Mouse (Mus musculus) mammary gland, adult 2 months (tissue): ENCODE data around the gene Narfl. TPM values are rescaled to one million over a fixed set of nuclear protein-coding genes. Genes with fewer than 3 reads are reported as not detected.

Experiments used
- polyA plus RNA-seq: library from polyadenylated mRNA; depleted of rRNA; stranded (reverse); fragments of >200 nt; gene quantifications from 2 replicates; pipeline ENCODE4 v1.2.3, GENCODE M21; 2012; ENCODE audit warnings: low replicate concordance; rRNA removed

Narfl gene
- polyA plus RNA-seq = 20.4 and 28.7 TPM in 2 replicates

DNA sequence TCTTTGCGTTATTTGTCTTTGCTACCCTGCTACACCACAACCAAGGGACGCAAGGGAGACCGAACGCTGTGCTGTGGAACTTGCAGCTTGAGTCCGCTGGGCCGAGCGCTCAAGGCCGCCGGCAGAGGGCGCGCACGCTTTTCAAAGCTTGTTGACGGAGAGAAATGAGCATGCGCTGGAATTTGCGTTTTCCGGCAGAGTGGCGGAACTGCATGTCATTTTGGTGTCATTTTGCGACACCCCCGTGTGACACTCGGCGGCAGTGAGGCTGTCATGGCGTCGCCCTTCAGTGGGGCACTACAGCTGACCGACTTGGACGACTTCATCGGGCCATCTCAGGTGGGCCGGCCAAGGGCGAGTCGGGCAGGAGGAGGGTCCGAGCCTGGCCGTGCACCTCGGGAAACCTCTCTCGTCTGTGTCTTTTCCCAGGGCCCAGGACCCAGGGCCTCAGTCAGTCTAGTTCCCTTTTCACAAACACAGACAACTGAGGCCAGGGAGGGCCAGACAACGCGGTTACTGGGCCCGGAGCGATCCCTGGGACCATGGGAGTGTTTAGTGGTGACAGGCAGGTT, at the start of gene Narfl:
Narfl (plus strand) TSS at position 228 of the 572 bp plus-strand sequence.

DNA sequence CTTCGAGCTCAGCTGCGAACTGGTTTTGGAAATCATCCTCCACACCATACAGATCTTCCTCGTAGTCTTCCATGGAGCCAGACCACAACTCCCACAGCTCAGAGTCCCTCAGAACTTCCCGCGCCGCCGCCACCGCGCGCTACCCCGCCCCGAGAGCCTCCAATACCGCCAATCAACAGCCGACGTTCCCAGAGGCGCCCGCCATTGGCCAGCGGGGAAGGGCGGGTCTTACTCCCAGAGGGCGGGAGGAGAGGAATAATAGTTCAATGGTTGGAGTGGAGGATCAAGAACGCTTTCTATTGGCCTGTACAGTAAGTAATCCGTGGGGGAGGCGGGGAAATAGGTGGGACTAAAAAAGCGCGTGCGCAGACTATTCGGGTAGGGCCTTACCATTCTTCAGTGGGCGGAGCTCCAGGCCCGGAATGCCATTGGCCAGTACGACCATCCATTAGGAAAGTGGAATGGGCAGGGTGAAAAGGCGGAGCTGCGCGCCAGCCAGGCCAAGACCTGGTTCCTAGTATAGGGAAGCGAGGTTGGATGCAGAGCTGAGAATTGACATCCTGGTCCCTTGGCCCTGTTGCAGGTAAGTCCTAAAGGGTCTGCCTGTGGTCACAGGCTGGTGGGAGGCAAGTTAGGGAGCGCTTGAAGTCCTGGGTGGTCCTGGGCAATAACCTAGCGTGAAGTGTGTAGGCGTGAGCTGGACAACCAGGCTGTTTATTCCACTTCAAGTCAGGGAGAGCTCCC, 46.1 kb upstream of the Narfl start, which contains the start of the genes Chtf18 and Rpusd1:
Chtf18 (minus strand) TSS at position 155 of the 744 bp plus-strand sequence.
Rpusd1 (plus strand) TSS at position 406 of the 744 bp plus-strand sequence.

DNA sequence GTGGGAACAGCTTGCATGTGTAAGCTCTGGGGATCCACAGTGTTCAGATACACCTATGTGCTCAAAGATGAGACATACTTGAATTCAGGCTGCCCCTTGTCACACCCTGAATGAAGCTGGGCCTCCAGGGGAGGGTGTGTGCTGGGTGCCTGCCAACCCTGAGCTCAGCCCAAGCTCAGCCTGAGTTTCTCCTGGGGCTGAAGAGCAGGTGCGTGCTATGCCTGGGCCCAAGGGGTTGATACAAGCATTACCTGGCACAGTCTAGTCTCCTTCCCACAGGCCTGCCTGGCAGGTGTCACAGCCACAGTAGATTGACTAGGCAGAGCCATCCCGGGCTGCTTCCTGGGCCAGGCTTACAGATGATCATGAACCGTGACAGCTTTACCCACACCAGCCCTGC, 37.8 kb upstream of the Narfl start, which contains the start of gene Mslnl:
Mslnl (plus strand) TSS at position 298 of the 400 bp plus-strand sequence.

DNA sequence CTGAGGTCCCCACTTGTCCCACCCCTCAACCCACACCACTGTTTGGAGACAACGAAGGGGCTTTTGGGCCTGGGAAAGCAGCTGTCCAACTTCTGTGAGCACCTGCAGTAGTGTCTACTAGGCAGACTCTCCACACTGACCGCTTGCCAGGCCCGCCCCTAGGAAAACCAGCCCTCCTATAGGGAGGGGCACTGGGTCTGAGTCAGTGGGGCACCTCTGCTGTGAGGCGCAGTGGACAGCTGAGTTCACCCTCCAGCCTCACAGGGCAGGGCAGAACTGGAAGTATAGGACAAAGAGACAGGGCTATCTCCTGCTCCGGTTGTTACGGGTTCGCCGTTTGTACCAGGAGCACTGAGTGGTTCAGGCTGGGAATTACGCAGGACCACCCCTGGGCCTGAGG, 19.3 kb upstream of the Narfl start, which contains the start of gene Msln:
Msln (minus strand) TSS at position 138 of the 400 bp plus-strand sequence.

DNA sequence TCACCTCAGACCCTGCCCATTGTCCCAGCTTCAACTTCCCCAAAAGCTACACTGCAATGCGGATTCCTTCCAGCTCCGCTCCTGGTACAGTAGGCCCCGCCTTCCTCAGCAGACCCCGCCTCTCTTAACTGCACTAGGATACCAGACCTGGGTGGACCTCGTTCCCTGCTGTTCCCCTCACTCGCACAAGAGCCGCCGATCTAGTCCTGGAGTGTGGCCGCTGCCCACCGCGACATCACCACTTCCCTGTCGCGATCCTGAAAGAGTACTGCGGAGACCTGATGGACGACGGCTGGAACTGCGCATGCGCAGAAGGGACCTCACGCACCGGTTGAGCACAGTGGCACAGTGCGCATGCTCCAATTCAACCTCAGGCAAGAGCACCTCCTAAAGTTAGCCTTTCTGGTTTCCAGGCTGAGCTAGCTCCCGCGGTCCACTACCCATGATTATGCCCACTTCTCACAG, 11.7 kb downstream of the Narfl start, which contains the start of gene Haghl:
Haghl (minus strand) TSS at position 393 of the 465 bp plus-strand sequence.

DNA sequence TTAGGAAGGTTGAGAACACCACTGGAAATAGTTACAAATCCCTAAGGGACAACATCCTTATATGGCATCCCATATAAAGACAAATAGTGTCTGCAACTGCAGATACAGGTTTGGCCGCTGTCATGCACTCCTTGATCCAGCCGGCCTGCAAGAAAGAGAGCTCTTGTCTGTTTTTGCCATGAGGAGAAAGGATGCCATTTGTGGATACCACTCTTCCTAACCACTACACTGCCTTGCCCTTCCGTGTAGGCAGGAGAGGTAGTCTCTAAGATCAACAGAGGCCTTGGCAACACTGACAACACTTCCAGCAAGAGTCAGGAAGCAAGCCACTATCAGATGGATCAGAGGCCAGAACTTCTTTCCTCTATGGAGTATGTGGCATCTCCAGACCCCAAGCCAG, 12.7 kb downstream of the Narfl start, which contains the start of gene Ccdc78:
Ccdc78 (plus strand) TSS at position 301 of the 400 bp plus-strand sequence.

DNA sequence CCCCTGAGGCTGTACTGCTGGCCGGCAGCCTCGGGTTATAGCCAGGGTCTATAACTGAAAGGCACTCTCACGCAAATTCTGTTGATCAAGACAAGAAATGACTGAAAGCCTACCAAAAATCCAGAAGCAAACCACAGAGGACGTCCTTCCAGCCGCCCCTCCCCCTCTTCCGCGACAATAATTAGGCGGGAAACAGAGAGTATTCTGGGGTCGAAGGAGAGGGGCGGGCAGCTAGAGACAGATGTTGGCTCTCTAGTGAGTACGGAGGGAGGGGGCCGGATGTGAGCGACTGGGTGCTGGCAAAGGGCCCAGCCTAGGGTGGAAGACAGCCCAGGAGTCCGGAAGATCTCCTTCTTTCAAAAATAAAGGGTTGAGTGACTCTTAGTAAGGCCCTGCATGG, 19.0 kb downstream of the Narfl start, which contains the start of gene Fam173a:
Fam173a (minus strand) TSS at position 287 of the 400 bp plus-strand sequence.

DNA sequence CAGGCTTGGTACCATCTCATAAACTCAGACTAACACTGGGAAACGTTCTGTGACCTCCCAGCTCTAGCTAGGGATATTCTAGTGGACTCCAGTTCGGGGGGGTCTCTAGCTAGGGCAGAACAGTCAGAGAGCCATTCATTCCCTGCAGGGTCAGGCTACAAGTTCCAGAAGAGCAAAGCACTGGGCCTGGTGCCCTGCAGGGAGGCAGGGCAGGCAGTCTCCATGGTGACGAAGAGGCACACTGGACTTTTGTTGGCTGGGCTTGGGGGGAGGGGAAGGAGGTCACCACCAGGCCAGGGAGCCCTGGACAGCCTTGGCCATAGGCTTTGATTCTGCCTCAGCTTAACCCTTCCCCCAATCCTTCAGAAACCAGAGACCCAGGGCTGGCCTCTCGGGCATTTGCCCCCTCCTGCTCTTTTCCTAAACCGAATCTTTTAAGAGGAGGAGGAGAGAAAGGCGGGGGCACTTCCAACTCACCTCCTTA, 22.1 kb downstream of the Narfl start, which contains the start of gene AC134908.4:
AC134908.4 (minus strand) TSS at position 51 of the 484 bp plus-strand sequence.

DNA sequence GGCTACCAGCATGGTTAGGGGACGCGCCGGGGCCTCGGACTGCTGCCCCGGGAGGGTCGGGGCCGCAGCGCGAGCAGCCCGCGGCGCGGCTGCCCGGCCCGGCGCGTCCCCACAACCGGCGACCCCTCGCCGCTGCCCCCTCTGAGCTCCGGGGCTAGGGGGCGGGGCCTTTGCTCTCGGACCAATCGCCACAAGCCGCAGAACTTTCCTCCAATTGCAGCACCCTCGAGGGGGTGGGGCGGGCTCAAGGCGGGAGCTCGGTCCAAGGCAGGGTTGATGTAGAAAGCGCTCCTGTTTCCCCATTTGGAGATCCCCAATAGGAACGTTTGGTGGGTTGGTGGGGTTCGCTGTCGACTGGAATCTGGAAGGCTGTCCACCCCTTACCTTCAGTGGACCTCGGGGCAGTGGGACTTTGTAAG, 23.4 kb downstream of the Narfl start, which contains the start of gene Metrn:
Metrn (minus strand) TSS at position 186 of the 419 bp plus-strand sequence.

DNA sequence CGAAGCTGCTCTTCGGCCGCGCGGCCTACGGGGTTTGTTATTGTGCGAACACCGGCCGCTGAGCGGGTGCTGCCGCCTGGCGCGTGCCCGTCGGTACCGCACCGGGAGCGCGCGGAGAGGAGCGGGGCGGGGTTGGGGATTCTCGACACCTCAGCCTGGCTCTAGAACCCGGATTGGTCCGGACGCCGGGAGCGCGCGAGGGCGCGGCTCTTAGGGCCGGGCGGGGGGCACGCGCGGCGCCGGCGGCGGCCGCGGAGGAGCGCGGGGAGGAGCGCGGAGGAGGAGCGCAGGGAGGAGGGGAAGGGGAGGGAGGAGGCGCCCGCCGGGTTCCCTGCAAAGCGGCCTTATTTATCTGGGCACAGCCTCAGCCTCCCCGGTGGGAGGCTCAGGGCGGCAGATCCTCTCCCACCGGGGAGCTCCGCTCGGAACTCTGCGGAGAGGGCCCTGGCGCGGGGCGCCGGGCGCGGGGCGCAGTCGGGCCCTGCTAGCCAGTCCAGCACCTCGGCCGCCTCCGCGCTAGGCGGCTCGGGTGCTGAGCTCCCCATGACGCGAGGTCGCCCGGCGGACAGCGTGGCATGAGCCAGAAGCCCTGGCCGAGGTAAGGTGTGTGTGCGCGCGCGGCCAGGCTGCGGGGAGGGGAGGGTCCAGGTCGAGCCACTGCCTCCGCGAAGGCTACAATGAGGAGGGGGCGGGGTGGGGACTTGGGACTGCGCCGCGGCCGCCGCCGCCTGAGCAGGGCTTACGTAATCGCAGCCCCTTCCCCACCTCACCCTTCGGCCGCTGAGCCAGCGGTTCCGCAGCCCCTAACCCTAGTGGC, 35.4 kb downstream of the Narfl start, which contains the start of gene Fbxl16:
Fbxl16 (plus strand) TSS at position 297 of the 817 bp plus-strand sequence.

DNA sequence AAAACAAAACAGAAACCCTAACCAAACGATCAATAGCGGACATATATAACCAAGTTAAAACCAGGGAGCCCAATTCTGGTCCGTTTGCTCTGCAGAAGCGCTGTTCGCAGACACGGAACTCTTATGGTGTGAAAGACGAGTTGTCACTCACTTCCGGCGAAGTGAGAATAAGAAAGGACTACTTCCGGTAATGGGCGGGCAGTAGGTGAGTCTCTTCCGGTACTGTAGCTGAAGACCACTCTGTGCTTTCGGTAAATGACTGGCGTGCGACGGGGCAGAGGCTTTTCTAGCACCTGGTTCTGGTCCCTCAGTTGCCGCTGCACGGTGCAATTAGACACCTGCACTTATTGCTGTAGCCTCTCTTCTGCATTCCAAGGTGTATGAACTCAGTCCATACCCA, 49.9 kb downstream of the Narfl start, which contains the start of gene Wdr24:
Wdr24 (plus strand) TSS at position 176 of the 400 bp plus-strand sequence.

DNA sequence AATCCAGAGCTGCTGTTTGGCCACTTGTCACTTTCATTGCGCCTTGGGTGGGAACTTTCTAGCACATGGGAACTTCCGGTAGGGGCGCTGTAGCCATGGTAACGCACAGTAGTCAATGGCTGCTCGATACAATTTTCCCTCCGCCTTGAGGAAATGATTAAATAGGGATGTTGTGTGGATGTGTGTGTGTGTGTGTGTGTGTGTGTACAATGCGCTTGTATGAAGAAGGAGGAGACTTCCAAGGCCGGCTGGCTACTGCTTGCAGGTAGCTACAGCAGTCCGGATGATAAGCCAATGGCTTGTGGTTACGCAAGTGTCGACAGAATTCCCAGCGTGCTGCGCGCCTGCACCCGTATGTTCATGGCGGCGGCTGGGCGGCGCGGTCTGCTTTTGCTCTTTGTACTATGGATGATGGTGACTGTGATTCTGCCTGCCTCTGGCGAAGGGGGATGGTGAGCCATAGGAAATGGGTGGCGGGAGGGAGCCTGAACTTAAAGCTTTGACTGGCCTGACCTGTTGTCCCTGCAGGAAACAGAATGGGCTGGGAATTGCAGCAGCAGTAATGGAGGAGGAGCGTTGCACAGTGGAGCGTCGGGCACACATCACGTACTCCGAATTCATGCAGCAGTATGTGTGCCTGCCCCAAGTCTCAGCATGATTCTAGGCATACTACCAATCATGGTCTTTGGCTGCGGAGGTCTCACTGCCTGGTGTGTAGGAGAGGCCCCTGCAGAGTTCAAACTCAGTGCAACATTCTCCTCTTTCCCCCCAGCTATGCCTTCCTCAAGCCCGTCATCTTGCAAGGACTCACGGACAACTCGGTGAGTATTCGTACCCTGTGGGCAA, 55.4 kb downstream of the Narfl start, which contains the start of gene Jmjd8:
Jmjd8 (plus strand) TSS at position 156 of the 846 bp plus-strand sequence.

Other genes with a start within 250 kb of the Narfl start
- gene Sox8, start 203.1 kb upstream of the Narfl start, polyA plus RNA-seq = 2.3 and 3.2 TPM in 2 replicates
- 25.5 and 38.9 TPM in 2 replicates for gene Lmf1, start 194.7 kb upstream of the Narfl start, polyA plus RNA-seq
- not detected in 2 replicates for gene Gng13, start 56.6 kb upstream of the Narfl start, polyA plus RNA-seq
- 4.7 and 6.1 TPM in 2 replicates for gene Chtf18, start 46.4 kb upstream of the Narfl start, polyA plus RNA-seq
- gene Rpusd1, start 46.1 kb upstream of the Narfl start, polyA plus RNA-seq = 41.7 and 54.2 TPM in 2 replicates
- 0.14 and 0.17 TPM in 2 replicates for gene Mslnl, start 37.7 kb upstream of the Narfl start, polyA plus RNA-seq
- 0.10 and 0.33 TPM in 2 replicates for gene Msln, start 19.4 kb upstream of the Narfl start, polyA plus RNA-seq
- 36.0 and 41.6 TPM in 2 replicates for gene Haghl, start 11.9 kb downstream of the Narfl start, polyA plus RNA-seq
- gene Ccdc78, start 12.8 kb downstream of the Narfl start, polyA plus RNA-seq = not detected in 2 replicates
- gene Fam173a, start 19.1 kb downstream of the Narfl start, polyA plus RNA-seq = 114 and 133 TPM in 2 replicates
- 0.88 TPM in 1 of 2 replicates, not detected in the other for gene AC134908.4, start 21.9 kb downstream of the Narfl start, polyA plus RNA-seq
- gene Metrn, start 23.4 kb downstream of the Narfl start, polyA plus RNA-seq = 35.1 and 74.2 TPM in 2 replicates
- gene Fbxl16, start 35.3 kb downstream of the Narfl start, polyA plus RNA-seq = 0.97 and 1.1 TPM in 2 replicates
- gene Wdr24, start 49.9 kb downstream of the Narfl start, polyA plus RNA-seq = 41.0 and 41.4 TPM in 2 replicates
- gene Jmjd8, start 55.1 kb downstream of the Narfl start, polyA plus RNA-seq = 56.2 and 97.4 TPM in 2 replicates
- gene Stub1, start 59.6 kb downstream of the Narfl start, polyA plus RNA-seq = 122 and 125 TPM in 2 replicates
- 44.8 and 79.9 TPM in 2 replicates for gene Rhbdl1, start 63.5 kb downstream of the Narfl start, polyA plus RNA-seq
- 63.0 and 78.8 TPM in 2 replicates for gene Gm20683, start 68.0 kb downstream of the Narfl start, polyA plus RNA-seq
- gene Rhot2, start 71.1 kb downstream of the Narfl start, polyA plus RNA-seq = 85.6 and 87.3 TPM in 2 replicates
- gene Wdr90, start 87.7 kb downstream of the Narfl start, polyA plus RNA-seq = 34.5 and 41.1 TPM in 2 replicates
- gene Mcrip2, start 95.0 kb downstream of the Narfl start, polyA plus RNA-seq = 102 and 244 TPM in 2 replicates
- gene Mettl26, start 101.3 kb downstream of the Narfl start, polyA plus RNA-seq = 71.6 and 142 TPM in 2 replicates
- gene Wfikkn1, start 107.1 kb downstream of the Narfl start, polyA plus RNA-seq = 0.98 and 1.3 TPM in 2 replicates
- gene Rab40c, start 146.0 kb downstream of the Narfl start, polyA plus RNA-seq = 36.1 and 46.6 TPM in 2 replicates
- gene Pigq, start 171.2 kb downstream of the Narfl start, polyA plus RNA-seq = 132 and 209 TPM in 2 replicates
- not detected in 2 replicates for gene Nhlrc4, start 171.2 kb downstream of the Narfl start, polyA plus RNA-seq
- gene A930017K11Rik, start 178.8 kb downstream of the Narfl start, polyA plus RNA-seq = 0.05 TPM in 1 of 2 replicates, not detected in the other
- 36.5 and 53.9 TPM in 2 replicates for gene Capn15, start 212.0 kb downstream of the Narfl start, polyA plus RNA-seq